ENCODE assay signal across 18 mouse cellular contexts in the genomic region with DNA sequence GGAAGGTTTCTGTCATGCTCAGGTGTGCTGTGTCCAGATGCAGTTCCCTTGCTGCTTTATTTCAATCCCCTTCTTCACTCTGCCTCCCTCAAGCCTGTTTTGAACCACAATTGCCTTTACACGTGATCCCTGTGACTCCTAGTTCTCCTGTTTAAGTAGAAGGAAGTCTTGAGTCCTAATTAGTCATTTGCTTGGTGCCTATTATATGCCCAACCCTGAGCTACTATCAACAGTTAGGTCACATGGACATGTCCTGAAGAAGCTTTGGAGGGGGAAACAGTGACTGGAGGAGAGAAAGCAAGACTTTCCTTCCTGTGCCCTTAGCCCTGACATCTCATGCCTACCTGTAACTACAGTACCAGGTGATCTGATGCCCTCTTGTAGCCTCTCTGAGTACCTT.
"Had no signal": no experiment of that assay in that cellular context is flagged by ENCODE, and none has a peak within 500 bp of the region (broad histone marks: within the 10 kb centered on the region; RNA-seq: fewer than 3 reads in every experiment).

No protein-coding gene starts in this region.

- H3K4me2 ChIP-seq: lung, embryonic 14.5 days; neural tube, embryonic 13.5 days; neural tube, embryonic 15.5 days; stomach, embryonic 15.5 days had no signal

- H3K36me3 ChIP-seq: midbrain, embryonic 10.5 days; neural tube, embryonic 13.5 days; neural tube, embryonic 15.5 days; stomach, embryonic 15.5 days had no signal

- H3K9me3 ChIP-seq: midbrain, embryonic 10.5 days; neural tube, embryonic 13.5 days; neural tube, embryonic 15.5 days; stomach, embryonic 15.5 days had no signal

- H3K27me3 ChIP-seq: neural tube, embryonic 13.5 days; neural tube, embryonic 15.5 days; stomach, embryonic 15.5 days had no signal

- H3K4me3 ChIP-seq: midbrain, embryonic 10.5 days; myocyte; neural tube, embryonic 13.5 days; neural tube, embryonic 15.5 days; stomach, embryonic 15.5 days had no signal

- H3K4me1 ChIP-seq: midbrain, embryonic 10.5 days; stomach, embryonic 15.5 days had no signal

- H3K9ac ChIP-seq: lung, embryonic 14.5 days; neural tube, embryonic 13.5 days; neural tube, embryonic 15.5 days; stomach, embryonic 15.5 days had no signal

- DNase-seq: lung, adult 18-20 months; lung, embryonic 14.5 days; lung, postnatal 10 days; lung, postnatal 4 days; midbrain, embryonic 14.5 days; retina, postnatal 1 day; right cerebral cortex, adult 18-20 months; right cerebral cortex, postnatal 25 days; right cerebral cortex, postnatal 4 days; thymus, adult 18-20 months; thymus, postnatal 14 days; thymus, postnatal 36 days had no signal

- ATAC-seq: midbrain, embryonic 16.5 days had no signal

- H3K27ac ChIP-seq: midbrain, embryonic 10.5 days; neural tube, embryonic 13.5 days; neural tube, embryonic 15.5 days; stomach, embryonic 15.5 days had no signal
